Mouse (Mus musculus) heart, embryonic 16.5 days (tissue): ENCODE data around the gene Pebp1. TPM values are rescaled to one million over a fixed set of nuclear protein-coding genes. Genes with fewer than 3 reads are reported as not detected.

Experiments used
- ATAC-seq: fragments of 200-750 bp; cut with Nextera tagmentation; replicated peaks from 2 replicates; pipeline ENCODE4 v1.8.0; 2017; ENCODE audit warnings: moderate number of reproducible peaks; ENCODE audit not compliant: insufficient read depth, low FRiP score; ENCODE audit errors: extremely low read depth
- H3K27ac ChIP-seq: fragments of 300-500 bp; sonication (generic); 2 replicates; pipeline ENCODE4 v1.5.1; 2014; ENCODE audit warnings: mild to moderate bottlenecking, low read length, control low read depth, moderate library complexity
- H3K27me3 ChIP-seq: fragments of 300-500 bp; sonication (generic); 2 replicates; pipeline ENCODE4 v1.6.1; 2014; ENCODE audit warnings: low read length, mixed read lengths; ENCODE audit not compliant: control insufficient read depth, insufficient read depth
- H3K36me3 ChIP-seq: fragments of 300-500 bp; sonication (generic); 2 replicates; pipeline ENCODE4 v1.6.1; 2014; ENCODE audit not compliant: control insufficient read depth, insufficient read depth
- H3K4me1 ChIP-seq: fragments of 300-500 bp; sonication (generic); 2 replicates; pipeline ENCODE4 v1.6.1; 2014; ENCODE audit warnings: low read length, mixed read lengths; ENCODE audit not compliant: control insufficient read depth, insufficient read depth
- H3K4me2 ChIP-seq: fragments of 300-500 bp; sonication (generic); 2 replicates; pipeline ENCODE4 v1.6.1; 2014; ENCODE audit warnings: low read depth, mild to moderate bottlenecking, control low read depth, low read length
- H3K4me3 ChIP-seq: fragments of 300-500 bp; sonication (generic); 2 replicates; pipeline ENCODE4 v1.5.1; 2014; ENCODE audit warnings: mild to moderate bottlenecking, control low read depth, low read length
- H3K9ac ChIP-seq: fragments of 300-500 bp; sonication (generic); 2 replicates; pipeline ENCODE4 v1.6.1; 2014; ENCODE audit warnings: low read length, control low read depth
- H3K9me3 ChIP-seq: fragments of 300-500 bp; sonication (generic); replicated peaks from 2 replicates; pipeline ENCODE4 v1.6.1; 2016; ENCODE audit warnings: low read length; ENCODE audit not compliant: control insufficient read depth
- WGBS: fragments of 180-500 bp; shearing (Covaris S2); extraction: QIAGEN DNeasy Blood & Tissue Kit; methylation state at CpG from one replicate; pipeline ENCODE4 v1.1.7; 2014; 5-methylcytosine and 5-hydroxymethylcytosine counted together
- polyA plus RNA-seq: library from polyadenylated mRNA; unstranded; fragments of >200 nt; fragmentation: Nextera tagmentation; extraction: Ambion mirVana; gene quantifications from 2 replicates; pipeline ENCODE4 v1.2.1, GENCODE M21; 2015

The Pebp1 gene
- polyA plus RNA-seq, 1 experiment from 2014 or later: 599 TPM

GRCm38 (mm10) chr5:117279669-117280050, 7.8 kb downstream of the Pebp1 start:
- Histone ChIP-seq H3K4me3 (no peak overlapping the region), H3K4me2 (no peak overlapping the region), H3K9ac (no peak overlapping the region), H3K4me1 (peaks cover 13% of the 10 kb centered on the region), H3K36me3 (peaks cover 9% of the 10 kb centered on the region), H3K27ac (0 out of 2 replicates have a peak overlapping the region, but pooled peaks have one; percentile 11), H3K9me3 (no peaks in the 10 kb centered on the region), H3K27me3 (no peaks in the 10 kb centered on the region)
- ATAC-seq: peak; percentile 64
- WGBS: 38% methylated on average over 4 of the region's 4 CpGs

GRCm38 (mm10) chr5:117278809-117279668, 8.4 kb downstream of the Pebp1 start:
- H3K36me3 ChIP-seq: peaks cover 7% of the 10 kb centered on the region
- 66% methylated on average over 15 of the region's 15 CpGs for WGBS
- no peak overlapping the region for H3K27ac ChIP-seq
- no peaks in the 10 kb centered on the region for H3K9me3 ChIP-seq
- ATAC-seq: 0 out of 2 replicates have a peak, but pooled peaks have one; percentile 52
- H3K4me3 ChIP-seq: no peak overlapping the region
- H3K27me3 ChIP-seq: no peaks in the 10 kb centered on the region
- peaks cover 11% of the 10 kb centered on the region for H3K4me1 ChIP-seq
- no peak overlapping the region for H3K4me2 ChIP-seq
- no peak overlapping the region for H3K9ac ChIP-seq

- Histone ChIP-seq H3K36me3 (no peaks in the 10 kb centered on the region), H3K9ac (no peak overlapping the region), H3K27ac (no peak overlapping the region), H3K27me3 (no peaks in the 10 kb centered on the region), H3K9me3 (no peaks in the 10 kb centered on the region), H3K4me2 (no peak overlapping the region), H3K4me1 (peaks cover 11% of the 10 kb centered on the region), H3K4me3 (no peak overlapping the region)
- no peak for ATAC-seq
- WGBS: 95% methylated on average over 6 of the region's 6 CpGs
Observed at GRCm38 (mm10) chr5:117277784-117278183, 9.6 kb downstream of the Pebp1 start.

GRCm38 (mm10) chr5:117274817-117275216, 12.6 kb downstream of the Pebp1 start:
- whole genome bisulfite sequencing: 67% methylated on average over 5 of the region's 5 CpGs
- ATAC-seq: no peak

GRCm38 (mm10) chr5:117271945-117272344, 15.5 kb downstream of the Pebp1 start:
- Histone ChIP-seq H3K36me3 (no peaks in the 10 kb centered on the region), H3K9me3 (no peaks in the 10 kb centered on the region), H3K4me1 (no peaks in the 10 kb centered on the region), H3K4me3 (no peak overlapping the region), H3K9ac (no peak overlapping the region), H3K4me2 (no peak overlapping the region), H3K27ac (no peak overlapping the region), H3K27me3 (no peaks in the 10 kb centered on the region)
- no peak for ATAC-seq
- WGBS: 86% methylated on average over 14 of the region's 14 CpGs

More at GRCm38 (mm10) chr5:117274817-117275216, 12.6 kb downstream of the Pebp1 start:
- no peak overlapping the region for H3K9ac ChIP-seq
- no peaks in the 10 kb centered on the region for H3K36me3 ChIP-seq
- no peaks in the 10 kb centered on the region for H3K9me3 ChIP-seq
- H3K4me1 ChIP-seq: peaks cover 6% of the 10 kb centered on the region
- H3K27ac ChIP-seq: no peak overlapping the region
- no peak overlapping the region for H3K4me2 ChIP-seq
- no peak overlapping the region for H3K4me3 ChIP-seq
- H3K27me3 ChIP-seq: no peaks in the 10 kb centered on the region

GRCm38 (mm10) chr5:117269395-117269794, 18.0 kb downstream of the Pebp1 start:
- no peak for ATAC-seq
- Histone ChIP-seq H3K4me3 (no peak overlapping the region), H3K27ac (no peak overlapping the region), H3K4me2 (no peak overlapping the region), H3K9ac (no peak overlapping the region), H3K27me3 (no peaks in the 10 kb centered on the region), H3K4me1 (no peaks in the 10 kb centered on the region), H3K36me3 (no peaks in the 10 kb centered on the region), H3K9me3 (no peaks in the 10 kb centered on the region)
- 93% methylated on average over 12 of the region's 12 CpGs for WGBS

- no peak for ATAC-seq
- WGBS: 50% methylated on average over 5 of the region's 5 CpGs
- no peak overlapping the region for H3K9ac ChIP-seq
Observed at GRCm38 (mm10) chr5:117268749-117269148, 18.7 kb downstream of the Pebp1 start.

GRCm38 (mm10) chr5:117267913-117268312, 19.5 kb downstream of the Pebp1 start:
- no peak for ATAC-seq
- Histone ChIP-seq H3K27me3 (no peaks in the 10 kb centered on the region), H3K36me3 (peaks cover 9% of the 10 kb centered on the region), H3K4me1 (no peaks in the 10 kb centered on the region), H3K9ac (no peak overlapping the region), H3K4me2 (no peak overlapping the region), H3K9me3 (peaks cover 5% of the 10 kb centered on the region; the same call in 1 of the 2 replicates), H3K4me3 (no peak overlapping the region), H3K27ac (no peak overlapping the region)
- 77% methylated on average over 14 of the region's 14 CpGs for WGBS

More at GRCm38 (mm10) chr5:117268749-117269148, 18.7 kb downstream of the Pebp1 start:
- peaks cover 2% of the 10 kb centered on the region; the same call in 1 of the 2 replicates for H3K9me3 ChIP-seq
- no peaks in the 10 kb centered on the region for H3K4me1 ChIP-seq
- no peak overlapping the region for H3K27ac ChIP-seq
- no peaks in the 10 kb centered on the region for H3K27me3 ChIP-seq
- H3K4me3 ChIP-seq: no peak overlapping the region
- H3K4me2 ChIP-seq: no peak overlapping the region
- peaks cover 3% of the 10 kb centered on the region for H3K36me3 ChIP-seq

GRCm38 (mm10) chr5:117264701-117265100, 22.7 kb downstream of the Pebp1 start:
- Histone ChIP-seq H3K9me3 (peaks cover 5% of the 10 kb centered on the region; the same call in 1 of the 2 replicates), H3K4me3 (no peak overlapping the region), H3K27ac (no peak overlapping the region), H3K4me1 (no peaks in the 10 kb centered on the region), H3K9ac (no peak overlapping the region), H3K27me3 (no peaks in the 10 kb centered on the region), H3K36me3 (peaks cover 9% of the 10 kb centered on the region), H3K4me2 (no peak overlapping the region)
- ATAC-seq: no peak
- WGBS: 45% methylated on average over 5 of the region's 5 CpGs
